Mouse (Mus musculus) lung, postnatal 0 days (tissue): ENCODE measurements around the gene Eif5a2.

ENCODE experiments used
- CTCF ChIP-seq: IDR thresholded peaks from 2 replicates; pipeline ENCODE4 v1.5.1; 2016; ENCODE audit warnings: antibody characterized with exemption, mild to moderate bottlenecking
- EP300 ChIP-seq: IDR thresholded peaks from 2 replicates; pipeline ENCODE4 v1.6.1; 2016; ENCODE audit warnings: antibody characterized with exemption, mild to moderate bottlenecking, control low read depth

- TF ChIP-seq CTCF (no peak), EP300 (no peak)
These were observed 27.1 kb downstream of the Eif5a2 start for GRCm38 (mm10) chr3:28808039-28808643.
